Mouse (Mus musculus) left cerebral cortex, adult 18-20 months (tissue): Measurements from ENCODE around the gene Ncln. TPM values are rescaled to one million over a fixed set of nuclear protein-coding genes. Genes with fewer than 3 reads are reported as not detected.

ENCODE experiments used
- DNase-seq, 2 experiments: peaks; one replicate each; pipeline ENCODE4 v3.0.0; 2021 to 2022; ENCODE audit warnings: low spot score in 2 of 2, mixed read lengths in 1 of 2
- total RNA-seq, 2 experiments: library from RNA; stranded (reverse); gene quantifications; 2 replicates each; pipeline ENCODE4 v1.2.3; 2021

Ncln gene
- total RNA-seq, 2 experiments from 2014 or later = 68.1 to 85.1 TPM

DNA sequence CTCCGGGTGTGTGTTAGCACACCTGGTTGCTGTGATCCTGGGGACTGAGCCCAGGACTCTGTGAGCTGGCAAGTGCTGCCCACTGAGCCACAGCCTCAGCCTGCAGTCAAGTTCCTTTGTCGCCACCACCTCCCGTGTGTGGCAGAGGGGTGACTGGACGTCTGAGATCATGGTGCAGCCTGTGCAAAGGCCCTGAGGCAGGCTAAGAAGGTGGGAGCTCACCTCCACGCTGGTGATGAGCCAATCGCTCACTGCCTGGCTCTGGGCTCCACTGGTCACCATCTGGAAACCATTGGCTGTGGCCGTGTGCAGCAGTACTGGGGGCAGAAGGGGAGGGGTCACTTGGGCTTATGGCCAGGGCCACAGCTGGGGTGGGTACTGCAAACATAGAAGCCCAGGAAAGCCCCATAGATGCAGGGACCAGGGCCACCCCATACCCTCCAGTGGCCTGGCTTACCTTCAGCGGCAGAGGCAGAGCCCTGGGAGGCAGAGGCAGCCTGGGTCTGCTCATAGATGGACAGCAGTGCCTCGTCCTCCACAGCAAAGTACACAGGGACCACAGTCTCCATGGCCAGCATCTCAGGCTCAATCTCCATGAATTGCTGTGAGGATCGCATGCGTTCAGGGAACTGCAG, 3.5 kb downstream of the Ncln start:
- DNase-seq = no peak

DNA sequence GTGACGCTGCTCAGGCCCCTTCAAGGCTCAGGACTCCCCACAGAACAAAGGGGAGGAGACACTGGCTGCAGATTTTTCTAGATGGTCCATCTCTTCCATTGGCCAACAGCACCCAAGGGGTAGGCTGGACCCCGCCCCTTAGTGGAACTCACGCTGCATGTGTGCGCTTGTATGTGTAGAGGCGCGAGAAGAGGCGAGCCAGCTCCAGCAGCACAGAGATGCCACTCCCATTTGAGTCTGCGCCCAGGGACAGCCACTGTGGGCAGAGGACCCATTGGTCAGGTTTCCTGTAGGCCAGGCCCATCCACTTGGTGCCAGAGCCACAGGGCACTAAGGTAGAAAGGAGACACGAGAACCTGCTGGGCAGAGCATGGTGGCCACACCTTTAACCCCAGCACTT, 5.2 kb downstream of the Ncln start:
- no peak for DNase-seq

DNA sequence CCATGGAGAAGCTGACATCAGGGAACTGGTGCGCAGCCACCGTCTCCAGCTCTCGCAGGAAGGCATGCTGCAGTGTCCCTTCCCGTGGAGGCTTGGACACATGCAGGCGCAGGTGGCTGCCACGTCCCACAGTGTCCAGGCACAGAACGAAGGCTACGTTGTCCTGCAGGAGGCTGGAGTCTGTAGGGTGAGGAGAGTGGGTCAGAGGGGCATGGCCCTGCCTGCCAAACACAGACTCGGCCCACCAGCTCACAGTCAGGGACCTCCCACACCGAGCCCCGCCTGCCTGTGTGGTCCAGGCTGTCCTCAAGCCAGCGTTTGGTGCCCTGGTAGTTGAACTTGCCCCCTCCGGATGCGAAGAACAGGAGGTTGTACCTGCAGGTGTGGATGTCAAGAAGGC, 6.3 kb downstream of the Ncln start:
- no peak for DNase-seq

DNA sequence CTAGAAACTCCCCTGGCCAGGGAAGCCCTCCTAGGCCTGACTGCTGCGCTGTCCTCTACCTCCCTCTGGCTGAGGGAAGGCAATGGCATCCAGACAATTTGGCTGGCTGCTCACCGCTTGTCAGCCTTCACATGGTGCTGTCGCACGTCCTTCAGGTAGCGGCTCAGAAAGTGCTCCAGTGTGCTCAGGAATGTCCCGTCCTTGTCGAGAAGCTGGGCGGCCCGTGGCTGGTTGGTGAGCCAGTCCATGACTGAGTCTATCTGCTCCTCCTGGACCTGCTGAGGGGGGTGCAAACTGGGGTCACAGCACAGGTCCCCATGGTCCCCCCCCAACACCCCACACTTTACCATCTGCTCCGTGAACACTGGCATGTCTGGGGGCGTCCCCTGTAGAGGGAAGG, 8.1 kb downstream of the Ncln start:
- DNase-seq = no peak

DNA sequence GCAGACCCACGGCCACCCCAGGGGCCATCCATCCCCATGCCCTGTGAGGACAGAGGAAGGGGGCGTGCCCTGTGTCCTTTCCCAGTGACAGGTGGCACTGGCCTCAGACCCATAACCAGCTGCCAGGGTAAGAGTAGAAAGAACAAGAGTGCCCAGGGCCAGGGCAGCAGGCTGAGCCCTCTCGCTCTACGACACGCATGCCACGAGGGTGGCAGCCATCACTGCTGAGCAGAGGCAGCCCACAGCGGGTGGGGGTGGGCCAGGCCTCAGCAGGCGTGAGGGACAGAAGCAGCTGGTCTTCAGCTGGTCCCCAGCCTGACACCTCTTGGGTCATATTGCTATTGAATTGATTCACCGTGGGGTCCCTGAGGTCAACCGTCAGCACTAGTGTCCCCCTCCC, 9.7 kb downstream of the Ncln start:
- DNase-seq = no peak

DNA sequence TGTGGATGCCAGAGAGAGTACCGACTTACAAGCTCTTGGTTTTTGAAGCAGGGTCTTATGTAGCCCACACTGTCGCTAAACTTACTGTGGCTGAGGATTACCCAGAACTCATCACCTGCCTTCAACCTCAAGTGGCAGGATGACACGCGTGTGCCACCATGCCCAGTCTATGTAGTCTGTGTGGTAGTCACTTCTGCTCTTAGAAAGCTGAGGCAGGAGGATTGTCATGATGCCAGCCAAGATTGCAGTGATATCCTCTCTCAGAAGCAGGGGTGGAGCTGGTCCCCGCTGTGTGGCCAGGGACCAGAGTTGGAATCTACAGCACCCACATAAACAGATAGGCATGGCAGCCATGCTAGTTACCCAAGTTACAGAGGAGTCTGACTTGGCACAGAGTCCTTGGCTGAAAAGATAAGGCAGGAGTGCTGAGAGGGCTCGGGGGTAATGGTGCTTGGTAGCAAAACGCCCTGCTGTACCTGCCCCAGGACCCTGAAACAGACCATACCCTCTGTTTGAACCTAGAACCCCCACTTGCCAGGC, 10.6 kb downstream of the Ncln start:
- no peak for DNase-seq

DNA sequence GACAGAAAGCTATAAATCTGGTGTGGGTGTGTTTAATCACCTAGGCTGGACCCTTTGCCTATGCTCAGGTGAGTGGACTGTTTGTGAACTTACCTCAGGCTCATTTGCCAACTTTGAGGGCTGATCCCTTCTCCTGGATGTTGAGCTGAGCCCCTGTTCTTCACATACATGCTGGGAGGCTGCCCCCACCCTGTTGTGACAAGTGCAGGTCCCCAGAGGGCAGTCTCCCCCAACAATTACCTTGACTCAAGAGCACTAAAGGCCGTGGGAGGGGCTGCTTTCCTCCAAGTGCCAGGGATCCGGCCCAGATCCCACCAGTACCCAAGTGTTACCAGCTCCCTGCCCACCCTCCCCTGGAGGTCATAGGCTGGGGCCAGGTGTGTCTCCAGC, 11.1 kb downstream of the Ncln start:
- DNase-seq = no peak

DNA sequence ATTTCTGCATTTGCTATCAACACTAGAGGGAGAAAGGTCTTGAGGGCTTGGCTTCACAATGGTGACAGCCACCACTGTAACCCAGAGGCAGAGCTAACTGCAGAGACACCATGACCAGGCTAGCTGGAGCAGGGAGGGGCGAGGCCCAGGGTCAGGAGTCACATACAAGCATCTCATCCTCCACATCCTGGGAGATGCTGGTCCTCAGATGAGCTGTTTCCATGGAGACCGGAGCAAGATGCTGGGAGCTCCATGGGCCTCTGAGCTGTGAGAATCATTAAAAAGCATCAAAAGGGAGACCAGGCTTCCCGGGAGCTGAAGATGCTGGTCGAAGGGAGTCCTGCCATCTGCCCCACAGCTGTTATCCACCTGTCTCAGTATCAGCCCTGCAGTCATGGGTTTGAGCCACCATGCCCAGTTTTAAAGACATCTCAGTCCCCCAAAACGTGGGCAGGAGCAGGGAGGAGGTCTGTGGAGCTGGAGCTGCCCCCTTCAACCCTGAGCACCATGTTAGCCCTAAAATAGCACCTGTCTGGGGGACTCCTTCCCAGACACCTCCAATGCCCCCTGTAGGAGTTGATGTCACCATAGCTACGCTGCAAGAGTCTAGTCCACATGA, 11.6 kb downstream of the Ncln start:
- DNase-seq = no peak

DNA sequence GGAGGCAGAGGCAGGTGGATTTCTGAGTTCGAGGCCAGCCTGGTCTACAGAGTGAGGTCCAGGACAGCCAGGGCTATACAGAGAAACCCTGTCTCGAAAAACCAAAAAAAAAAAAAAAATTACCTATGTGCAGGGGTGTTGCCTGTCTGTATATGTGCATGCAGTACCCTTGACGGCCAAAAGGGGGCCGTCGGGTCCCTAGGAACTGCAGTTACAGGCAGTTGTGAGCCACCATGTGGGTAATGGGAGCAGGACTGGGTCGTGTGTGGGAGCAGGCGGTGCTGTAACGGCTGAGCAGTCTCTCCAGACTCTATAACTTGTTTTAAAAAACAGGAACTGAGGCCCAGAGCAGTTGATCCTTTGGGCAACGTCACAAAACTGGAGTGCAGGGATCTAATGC, 12.2 kb downstream of the Ncln start:
- peak in 1 of 2 experiments; percentile 59 for DNase-seq

DNA sequence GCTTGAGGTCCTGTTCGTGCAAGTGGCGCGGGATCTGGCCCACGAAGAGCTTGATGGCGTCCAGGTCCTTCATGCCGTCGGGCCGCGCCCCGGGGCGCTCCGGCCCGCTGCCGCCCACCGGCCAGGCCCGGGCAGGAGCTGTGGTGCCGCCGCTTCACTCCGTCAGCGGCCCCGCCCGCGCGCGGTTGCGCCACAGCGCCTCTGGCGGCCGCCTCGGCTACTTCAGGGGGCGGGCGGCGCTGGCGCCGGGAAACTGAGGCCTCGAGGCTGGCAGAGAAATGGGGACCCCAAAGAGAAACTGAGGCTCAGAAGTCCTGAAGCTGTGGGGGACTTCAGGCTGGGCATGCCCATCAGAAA, 13.7 kb downstream of the Ncln start, which contains the start of gene Celf5:
TSS of gene Celf5 (minus strand) at position 177 of the 357 bp plus-strand sequence.
- peak; percentile 67 to 81 for DNase-seq

DNA sequence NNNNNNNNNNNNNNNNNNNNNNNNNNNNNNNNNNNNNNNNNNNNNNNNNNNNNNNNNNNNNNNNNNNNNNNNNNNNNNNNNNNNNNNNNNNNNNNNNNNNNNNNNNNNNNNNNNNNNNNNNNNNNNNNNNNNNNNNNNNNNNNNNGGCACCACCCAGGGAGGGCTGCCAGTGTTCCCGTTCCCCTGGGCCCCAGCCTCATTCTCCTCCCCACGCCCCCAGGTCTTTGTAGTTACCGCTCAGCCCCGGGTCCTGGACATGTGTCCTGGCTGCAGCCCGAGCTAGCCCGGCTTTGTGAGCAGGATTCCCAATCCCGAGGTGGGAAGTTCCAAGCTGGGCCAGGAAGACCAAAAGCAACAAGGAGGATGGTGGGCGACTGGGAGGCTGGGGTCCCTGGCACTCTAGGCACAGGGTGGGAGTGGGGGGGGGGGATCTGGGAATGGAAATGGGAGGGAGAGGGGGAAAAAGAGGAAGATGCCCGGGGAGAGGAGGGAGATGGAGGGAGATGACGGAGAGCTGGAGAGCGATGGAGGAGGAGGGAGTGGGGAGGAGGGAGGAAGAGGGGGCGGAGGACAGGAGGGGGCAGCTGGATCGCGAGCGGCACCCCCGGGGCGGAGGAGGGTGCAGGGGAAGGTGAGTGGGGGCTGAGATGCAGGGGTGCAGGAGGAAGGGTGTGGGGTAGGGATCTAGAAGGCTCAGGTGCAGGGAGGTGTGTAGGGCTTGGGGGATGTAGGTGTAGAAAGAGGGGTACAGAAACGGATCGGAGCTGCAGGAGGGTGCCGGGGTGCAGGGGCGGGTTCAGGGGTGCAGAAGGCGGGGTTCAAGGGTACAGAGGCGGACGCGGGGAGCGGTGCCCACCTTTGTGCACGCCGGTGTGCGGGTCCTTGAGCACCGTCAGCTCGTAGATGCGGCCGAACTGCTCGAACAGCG, 14.3 kb downstream of the Ncln start:
- DNase-seq = no peak

DNA sequence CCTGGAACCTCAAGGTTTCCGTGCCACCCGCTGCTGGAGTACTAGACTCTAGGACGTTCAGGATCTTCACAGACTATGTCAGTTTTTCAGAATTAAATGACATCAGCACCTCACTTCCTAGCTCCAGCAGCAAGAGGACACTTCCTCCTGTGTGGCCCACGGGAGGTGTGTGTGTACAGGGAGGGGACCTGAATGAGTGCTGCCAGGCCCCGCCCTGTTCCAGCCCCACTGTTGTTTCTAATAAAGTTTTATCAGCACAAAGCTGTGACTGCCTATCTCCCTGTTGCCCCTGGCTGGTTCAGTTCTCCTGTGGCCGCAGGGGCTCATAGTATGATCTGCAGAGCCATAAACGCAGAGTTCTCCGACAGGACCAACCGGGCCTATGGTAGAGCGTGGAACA, 21.7 kb downstream of the Ncln start:
- no peak for DNase-seq

DNA sequence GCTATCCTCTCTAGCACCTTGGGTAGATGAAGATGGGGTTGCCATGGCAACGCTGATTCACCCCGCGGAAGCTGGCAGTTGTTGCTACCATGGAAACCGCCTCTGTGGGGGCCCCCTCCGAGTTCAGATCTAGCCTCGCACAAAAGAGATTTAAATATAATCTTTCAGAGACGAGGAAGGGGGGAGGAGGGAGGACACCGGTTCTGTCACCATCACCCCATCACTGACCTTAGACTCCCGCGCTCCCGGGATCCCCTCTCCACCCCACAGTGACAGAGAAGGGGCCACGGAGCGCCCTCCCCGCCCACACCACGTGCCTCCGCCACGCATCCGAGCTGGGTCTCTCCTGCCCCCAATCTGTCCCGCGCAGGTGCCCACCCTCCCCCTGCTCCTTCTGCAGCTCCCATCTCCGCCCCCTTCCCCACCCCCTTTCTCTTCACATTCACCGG, 23.2 kb downstream of the Ncln start:
- peak; percentile 92 for DNase-seq

DNA sequence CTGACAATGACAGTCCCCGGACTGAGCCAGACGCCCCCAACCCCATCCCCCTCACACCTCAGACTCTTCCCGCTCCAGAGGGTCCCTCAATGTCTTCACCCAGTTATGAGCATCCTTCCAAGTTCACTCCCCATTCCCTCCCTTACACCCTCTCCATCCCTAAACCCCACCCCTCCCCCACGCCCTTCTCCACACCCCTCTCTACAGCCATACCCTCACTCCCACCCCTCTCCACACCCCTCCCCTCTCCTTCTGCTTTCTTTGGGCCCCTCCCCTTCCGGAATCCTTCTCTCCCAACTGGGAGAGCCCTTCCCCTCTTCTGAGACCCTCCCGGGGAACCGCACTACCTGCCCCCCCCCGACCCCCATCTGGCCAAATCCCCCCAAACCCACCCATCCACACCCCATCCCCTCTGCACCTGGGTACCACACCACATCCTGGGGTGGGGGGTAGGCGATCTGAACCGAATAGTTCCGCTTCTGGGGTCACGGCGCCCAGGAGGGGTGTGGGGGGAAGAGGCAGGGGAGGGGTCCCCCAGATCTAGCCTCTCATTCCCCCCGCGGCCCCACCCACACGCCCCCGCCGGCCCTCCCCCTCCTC, 23.7 kb downstream of the Ncln start:
- no peak for DNase-seq

DNA sequence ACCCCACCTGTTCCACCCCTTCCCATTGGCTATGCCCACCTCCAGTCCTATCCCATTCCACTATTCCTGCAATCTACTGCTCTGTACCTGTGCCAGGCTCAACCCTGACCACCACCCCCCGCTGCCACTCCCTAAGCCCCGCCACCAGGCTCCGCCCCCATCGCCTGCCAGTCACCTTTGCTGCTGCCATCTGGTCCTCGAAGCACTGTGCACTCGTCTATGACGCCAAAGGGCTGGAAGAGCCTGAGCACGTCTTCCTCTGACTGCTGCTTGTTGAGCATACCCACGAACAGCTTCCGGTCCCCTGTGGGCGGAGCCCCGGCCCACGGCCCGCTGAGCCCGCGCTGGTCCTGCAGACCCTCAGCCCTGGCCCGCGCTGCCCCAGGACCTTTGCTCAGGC, 25.7 kb downstream of the Ncln start:
- peak; percentile 59 to 66 for DNase-seq

DNA sequence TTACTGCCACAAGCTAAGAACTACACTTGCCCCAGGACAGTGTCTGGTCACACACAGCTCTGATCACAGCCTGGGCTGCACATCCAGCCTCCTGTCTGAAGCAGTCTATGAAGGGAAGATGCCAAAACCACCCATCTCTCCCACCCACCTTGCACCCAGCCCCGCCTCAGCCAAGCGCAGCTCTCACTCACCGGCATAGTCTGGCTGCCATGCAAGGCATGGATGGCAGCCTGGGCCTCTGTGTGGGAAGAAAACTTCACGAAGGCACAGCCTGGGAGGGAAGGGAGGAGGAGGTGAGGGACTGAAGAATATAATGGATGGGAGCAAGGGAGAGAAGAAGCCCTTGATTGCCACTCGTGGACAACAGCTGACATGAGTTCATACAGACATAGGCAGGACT, 26.9 kb downstream of the Ncln start:
- DNase-seq = peak; percentile 70 to 88

DNA sequence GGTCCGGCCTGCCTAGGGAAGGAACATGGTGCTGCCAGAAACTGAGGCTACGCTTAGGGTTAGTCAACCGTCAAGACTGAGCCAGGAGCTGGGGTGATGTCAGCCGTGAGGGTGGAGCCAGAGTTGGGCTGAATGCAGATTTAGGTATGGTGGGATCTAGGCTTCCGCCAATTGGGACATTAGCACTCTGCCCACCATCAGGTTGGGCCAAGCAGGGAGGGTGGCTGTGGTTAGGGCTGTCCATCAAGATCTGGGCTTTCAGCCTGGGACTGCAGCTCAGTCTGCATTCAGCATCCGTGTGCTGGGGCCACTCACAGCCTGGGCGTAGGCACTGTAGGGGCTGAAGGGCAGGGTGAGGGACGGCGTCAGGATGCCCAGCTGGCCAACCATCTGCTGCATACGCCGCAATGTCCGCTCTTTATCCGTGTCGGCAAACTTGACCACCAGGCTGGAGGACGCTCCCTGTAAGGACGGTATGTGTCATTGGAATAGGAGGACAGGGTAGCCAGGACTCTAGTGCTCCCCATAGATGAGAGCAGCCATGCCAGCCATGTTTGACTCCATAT, 28.4 kb downstream of the Ncln start:
- no peak for DNase-seq

DNA sequence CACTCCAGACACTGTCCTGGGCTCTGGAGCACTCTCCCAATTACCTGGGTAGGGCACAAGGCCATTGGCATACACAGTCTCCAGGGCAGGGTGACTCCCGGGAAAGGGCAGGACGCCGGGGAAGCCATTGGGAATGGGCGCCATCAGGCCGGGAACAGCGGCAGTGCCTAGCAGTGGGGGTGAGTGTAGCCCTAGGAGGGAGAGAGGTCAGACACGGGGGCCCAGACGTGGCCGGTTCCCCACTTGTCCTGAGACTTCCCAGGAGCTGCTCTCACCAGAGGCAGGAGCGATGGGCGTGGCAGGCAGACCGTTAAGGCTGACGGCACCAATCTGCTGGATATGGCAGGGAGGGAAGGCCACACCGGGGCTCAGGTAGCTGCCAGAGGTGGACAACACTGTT, 29.3 kb downstream of the Ncln start:
- no peak for DNase-seq

DNA sequence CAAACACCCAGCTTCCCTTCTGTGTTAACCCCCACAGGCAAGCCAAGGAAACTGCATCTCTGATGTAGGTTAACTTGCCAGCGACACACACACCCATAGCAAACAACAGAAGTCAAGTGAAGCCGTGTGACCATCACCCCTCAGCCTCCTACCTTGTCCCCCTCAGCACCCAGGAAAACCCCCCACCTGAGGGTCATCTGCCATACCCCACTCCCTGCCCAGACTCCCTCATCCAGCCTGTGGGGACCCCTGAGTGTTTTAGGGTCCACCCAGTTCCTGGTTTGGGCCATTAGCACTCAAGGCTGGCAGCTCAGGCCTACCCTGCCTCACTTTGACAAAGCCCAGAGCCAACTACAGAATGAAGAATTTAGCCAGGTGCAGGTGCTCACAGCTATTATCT, 30.1 kb downstream of the Ncln start:
- DNase-seq = peak in 1 of 2 experiments; percentile 2

DNA sequence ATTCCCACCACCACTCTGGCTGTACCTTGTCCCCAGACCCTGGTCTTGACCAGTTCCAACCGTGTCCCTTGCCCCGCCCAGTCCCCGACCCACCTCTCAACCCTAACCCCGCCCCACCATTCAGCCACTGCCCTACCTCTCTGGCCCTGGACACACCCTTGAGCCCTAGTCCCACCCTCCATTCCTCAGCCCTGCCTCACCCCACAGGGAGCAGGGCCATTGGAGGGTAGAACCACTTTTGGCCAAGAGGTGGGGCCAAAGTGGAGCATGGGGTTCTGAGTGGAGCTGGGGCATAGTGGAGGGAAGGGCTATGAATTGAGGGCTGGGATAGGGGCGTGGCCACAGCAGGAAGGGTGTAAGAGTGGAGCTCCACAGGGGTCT, 30.9 kb downstream of the Ncln start:
- peak; percentile 1 to 2 for DNase-seq
